Mouse (Mus musculus) megakaryocyte-erythroid progenitor cell, adult 5-6 weeks (primary cell): ENCODE measurements around the gene Thap8. TPM values are rescaled to one million over a fixed set of nuclear protein-coding genes. Genes with fewer than 3 reads are reported as not detected.

ENCODE experiments used
- ATAC-seq: replicated peaks from 2 replicates; pipeline ENCODE4 v1.8.0; 2016; ENCODE audit warnings: mild to moderate bottlenecking, inconsistent platforms; ENCODE audit not compliant: severe bottlenecking, poor library complexity, low FRiP score, low TSS enrichment
- total RNA-seq, 2 experiments: library from RNA; stranded (forward) in 1 of 2; stranded (reverse) in 1 of 2; fragments of 200-1000, 215-1000 nt in 1 of 2; fragments of >200 nt in 1 of 2; fragmentation: Nextera tagmentation in 1 of 2; gene quantifications; 2 replicates each; pipeline ENCODE4 v1.2.3; 2014 to 2017

The Thap8 gene
- total RNA-seq, 2 experiments from 2014 or later = 1.6 TPM; not detected in 1

DNA sequence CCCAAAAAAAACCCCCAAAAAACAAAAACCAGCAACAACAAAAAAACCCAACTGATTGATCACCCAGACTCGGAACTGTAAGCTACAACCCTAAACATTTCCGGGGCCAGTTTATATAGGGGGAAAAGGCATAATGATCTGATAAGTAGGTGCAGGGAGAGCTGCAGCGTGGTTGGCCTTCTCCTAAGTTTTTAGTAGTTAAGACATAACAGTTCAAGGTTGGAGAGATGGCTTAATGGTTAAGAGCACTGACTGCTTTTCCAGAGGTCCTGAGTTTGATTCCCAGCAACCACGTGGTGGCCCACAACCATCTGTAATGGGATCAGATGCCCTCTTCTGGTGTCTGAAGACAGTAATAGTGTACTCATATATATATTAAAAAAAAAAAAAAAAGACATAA is 1.6 kb downstream of the Thap8 start:
- no peak for ATAC-seq

DNA sequence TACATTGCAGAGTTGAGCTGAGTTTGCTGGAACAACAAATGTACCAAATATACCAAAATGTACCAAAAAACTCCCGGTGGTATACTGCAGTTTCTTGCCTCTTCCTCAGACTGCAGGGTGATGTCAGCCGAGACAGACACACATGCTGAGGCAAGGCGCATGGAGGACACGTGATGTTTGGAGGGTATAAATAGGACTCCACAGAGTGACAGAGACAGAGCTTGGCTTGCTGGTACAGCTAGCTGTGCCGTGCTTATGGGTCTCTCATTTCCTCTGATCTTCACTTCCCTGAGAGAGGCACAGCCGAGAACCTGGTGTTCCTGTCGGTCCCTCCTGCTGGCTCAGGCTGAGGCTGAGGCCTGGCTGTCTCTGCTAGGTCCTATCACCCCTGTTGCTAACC is 2.8 kb downstream of the Thap8 start:
- no peak for ATAC-seq

DNA sequence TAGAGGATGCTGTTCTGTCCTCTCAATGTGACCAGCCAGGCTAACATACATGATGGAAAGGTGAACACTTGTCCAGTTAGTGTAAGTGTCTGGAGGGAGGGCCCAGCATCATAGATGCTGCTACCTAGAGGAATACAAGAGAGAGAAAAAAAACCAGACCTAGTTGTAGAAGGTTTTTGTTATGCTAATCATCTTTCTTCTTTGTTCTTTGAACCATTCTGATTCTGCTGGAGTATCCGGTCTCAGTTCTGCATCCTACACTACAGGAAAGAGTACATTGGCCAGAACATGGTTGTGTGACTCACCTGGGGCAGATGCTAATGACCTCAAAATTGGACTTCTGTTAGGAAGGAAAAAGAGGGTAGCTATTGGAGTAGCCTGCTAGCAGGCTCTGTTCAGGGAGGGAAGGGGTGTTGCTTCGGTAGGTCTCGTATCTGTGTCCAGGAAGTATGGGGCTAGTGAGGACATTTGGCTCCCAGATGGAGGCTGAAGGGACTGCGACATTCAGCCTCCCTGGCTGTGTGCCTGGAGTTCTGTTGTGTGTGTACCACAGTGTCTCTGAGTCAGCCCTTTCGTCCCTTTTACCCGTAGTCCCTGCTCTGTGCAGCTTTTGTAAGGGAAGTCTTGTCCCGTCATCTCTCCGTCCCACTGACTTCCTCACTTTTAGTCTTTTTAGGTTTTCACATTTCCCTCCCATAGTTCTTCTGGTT is 7.0 kb downstream of the Thap8 start:
- no peak for ATAC-seq

DNA sequence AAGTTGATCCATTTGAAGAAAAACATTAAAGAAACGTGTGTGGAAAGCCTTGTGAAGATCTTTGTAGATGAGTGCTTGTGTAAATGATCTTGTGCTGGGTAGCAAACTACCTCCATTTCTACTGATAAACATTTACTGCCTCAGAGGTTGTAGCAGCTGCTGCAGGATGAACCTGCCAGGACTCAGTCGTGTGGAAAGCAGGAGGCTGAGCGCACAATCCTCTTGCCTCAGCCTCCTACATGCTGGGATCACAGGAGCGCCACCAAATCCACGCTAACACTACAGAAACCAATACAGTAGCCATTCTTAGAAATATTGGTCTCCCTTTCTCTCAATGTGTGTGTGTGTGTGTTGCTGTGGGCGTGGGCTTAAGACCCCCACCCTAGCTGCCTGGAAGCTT is 8.2 kb downstream of the Thap8 start:
- ATAC-seq = no peak

DNA sequence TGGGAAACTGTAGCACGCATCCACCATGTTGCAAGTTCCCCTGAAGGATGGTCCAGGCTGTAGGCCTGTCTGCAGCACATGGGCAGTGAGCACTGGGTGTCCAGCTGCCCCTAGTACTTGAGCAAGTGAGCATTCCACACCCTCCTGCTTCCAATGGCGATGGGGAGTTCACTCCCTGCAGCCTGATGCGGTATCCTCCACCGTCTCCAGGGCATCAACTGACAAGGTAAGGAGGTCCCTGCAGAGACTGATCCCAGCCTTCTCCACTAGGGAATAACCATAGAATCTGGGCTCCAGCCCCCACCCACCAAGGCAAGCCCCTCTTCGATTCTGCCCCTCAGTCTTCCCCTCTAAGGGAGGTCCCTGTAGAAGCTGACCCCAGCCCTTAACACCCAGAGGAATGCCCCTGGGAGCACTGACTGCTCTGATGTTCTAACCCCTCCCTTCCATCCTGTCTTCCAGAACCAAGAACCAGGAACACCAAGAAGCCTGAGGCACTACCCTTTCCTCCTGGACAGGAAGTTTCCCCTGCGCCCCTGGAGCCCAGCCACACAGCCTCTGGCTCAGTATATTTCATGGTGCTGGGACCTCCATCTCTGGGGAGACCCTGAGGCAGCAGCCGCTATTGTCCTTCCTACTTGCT is 9.3 kb downstream of the Thap8 start:
- ATAC-seq = no peak

DNA sequence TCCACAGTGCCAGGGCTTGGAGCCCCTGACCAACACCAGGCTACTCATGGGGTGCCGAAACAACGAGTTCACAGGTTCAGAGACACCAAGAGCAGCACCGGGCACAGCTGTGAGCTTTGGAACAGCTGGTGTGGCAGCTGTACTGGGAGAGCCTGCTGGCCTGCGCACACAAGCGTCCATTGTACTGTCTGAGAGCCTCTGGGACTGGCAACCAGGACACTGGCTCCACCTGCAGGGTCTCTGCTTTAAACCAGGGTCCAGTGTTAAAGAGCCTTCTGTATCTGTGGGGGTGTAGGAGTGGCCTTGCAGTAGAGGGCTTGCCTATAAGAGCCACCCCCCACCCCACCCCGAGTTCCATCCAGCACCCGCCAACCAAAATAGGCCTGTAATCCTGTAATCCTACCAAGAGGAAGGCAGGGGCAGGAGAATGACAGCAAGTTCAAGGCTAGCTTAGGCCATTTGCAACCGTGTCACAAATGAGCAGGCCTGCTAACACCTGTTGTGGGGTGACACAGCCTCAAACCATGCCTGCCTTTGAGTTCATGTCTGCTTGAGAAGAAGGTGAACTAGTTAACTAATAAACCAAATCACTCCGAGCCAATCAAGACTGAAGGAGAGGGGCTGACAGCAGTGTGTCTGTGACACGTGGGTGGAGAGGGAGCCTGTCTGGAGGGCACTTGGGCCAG is 10.0 kb downstream of the Thap8 start:
- no peak for ATAC-seq

DNA sequence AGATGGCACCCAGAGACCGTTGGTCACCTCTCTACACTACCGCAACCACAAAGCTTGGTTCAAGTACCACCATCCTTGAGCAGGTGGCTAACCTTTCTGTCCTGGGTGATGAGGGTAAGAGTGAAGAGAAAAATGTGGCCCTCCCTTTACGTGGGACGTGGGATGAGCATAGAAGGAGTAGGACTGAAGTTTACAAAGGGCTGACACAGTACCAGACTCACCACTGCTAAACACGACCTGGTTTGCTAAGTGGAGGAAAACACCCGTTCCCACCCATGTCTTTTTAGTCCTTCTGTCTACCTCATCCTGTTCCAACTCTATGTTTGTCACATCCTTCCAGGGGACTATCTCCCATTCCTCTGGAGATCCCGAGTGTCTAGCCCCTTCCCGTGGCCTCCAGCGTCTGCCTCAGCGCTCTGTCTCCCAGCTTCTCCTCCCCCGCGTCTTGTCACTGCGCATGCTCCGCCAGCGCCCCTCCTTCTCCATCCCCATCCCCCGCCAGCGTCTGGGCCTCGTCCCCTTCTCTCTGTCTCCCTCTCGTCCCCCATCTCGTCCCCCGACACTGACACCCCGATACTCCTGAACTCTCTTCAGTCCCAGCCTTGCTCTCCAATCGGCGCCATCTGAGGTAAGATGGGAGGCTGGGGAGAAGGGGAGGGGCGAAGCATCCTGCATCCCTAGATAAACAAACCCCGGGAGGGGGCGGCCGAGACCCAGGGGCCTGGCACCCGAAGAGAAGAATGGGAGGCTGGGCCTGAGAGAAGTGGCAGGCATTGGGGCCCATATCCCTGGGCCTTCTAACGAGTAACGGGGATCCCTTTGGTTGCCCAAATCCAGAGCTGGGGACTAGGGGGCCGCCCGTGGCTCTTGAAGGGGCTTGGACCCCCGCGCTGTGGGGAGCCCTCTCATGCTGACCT is 11.6 kb downstream of the Thap8 start, which contains the start of gene Clip3:
Gene Clip3, plus strand, starts transcription at position 514 of the 917 bp plus-strand sequence.
- ATAC-seq = no peak; the same call in 1 of the 2 replicates

DNA sequence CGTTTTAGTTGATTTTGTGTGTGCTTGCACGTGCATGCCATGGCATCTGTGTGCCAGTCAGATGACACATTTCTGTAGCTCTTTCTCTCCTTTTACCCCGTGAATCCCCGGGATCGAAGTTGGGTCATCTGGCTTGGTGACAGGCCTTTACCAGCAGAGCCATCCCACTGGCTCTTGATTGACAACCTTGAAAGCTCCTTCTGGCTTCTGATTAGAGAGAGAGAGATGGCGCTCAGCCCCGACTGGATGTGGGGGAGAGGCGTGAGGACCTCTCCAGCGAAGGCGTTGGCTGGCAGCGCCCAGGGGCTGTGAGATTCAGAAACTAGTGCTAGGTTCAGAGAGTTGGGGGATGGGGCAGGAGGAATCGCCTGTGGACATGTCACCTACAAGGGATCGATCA is 13.9 kb downstream of the Thap8 start:
- ATAC-seq = no peak

DNA sequence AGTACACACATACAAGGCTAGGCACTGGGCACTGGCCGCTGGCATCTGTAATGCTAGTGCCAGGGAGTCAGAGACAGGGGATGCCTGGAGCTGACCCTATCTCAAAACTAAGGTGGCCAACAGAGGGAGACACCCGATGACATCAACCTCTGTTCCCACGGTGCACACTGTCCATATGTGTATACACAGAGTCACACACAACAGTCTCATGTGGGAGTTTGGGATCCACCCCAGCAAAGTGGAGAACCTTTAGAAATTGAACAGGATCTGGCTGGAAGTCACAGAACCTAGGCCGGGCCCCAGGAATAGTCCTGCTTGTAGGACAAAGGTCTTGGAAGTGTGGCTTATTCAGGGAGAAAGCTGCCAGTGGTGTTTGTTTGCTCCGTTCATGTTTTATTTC is 14.4 kb downstream of the Thap8 start:
- ATAC-seq = no peak

DNA sequence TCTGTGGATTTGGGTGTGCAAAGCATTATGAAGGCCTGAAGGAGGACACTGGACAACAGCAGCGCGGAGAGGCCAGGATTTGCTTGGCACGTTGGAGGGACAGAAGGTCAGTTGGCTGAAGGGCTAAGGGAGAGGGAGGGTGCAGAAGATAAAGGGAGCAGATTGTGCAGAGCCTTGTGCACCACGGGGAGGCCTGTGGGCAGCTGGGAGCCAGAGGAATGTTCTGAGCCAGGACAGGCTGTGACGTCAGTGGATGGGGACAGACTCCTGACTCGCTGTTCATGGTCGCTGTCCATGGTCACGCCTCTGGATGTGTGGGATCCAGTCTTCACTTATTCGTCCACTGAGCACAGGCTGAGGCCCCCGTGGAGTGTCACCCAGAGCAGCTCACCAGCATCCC is 15.2 kb downstream of the Thap8 start:
- no peak for ATAC-seq

DNA sequence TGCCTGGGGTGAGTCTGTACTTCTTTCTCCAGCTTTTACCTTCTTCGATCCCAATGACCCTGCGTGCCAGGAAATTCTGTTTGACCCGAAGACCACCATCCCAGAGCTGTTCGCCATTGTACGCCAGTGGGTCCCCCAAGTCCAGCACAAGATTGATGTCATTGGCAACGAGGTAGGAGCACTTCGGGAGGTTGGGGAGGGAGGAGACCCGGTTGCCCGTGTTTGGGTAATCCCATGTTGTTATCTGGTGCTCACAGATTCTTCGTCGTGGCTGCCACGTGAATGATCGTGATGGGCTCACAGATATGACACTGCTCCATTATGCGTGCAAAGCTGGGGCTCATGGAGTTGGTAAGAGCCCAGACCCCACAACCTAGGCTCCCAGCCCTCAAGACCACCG is 16.9 kb downstream of the Thap8 start:
- ATAC-seq = no peak

DNA sequence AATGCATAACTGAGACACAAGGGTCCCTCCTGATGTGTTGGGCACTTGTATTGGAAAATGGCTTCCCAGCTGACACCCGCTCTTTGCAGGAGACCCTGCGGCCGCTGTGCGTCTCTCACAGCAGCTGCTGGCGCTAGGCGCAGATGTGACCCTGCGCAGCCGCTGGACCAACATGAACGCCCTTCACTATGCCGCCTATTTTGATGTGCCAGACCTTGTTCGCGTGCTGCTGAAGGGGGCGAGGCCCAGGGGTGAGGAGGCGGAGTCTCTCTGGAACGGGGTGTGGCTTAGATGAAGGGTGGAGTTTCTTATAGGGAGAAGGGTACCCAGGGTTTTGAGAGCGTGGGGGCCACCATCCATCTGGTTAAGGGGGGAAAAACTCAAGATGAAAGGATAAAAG is 17.4 kb downstream of the Thap8 start:
- ATAC-seq = no peak

DNA sequence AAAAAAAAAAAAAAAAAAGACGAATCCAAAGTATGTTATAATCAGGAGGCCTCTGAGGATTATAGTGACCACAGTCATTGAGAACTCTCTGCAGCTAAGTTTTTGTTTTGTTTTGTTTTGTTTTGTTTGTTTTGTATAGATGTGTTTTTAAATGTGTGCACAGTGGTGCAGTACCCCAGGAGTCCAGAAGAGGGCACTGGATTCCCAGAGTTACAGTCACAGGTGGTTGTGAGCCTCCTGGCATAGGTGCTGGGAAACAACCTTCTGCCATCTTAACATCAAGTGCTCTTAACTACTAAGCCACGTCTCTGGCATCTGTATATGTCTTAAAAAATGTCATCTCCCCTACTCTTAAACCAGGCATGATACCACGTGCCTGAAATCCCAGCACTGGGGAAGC is 21.0 kb downstream of the Thap8 start:
- peak; percentile 60; the same call in 1 of the 2 replicates for ATAC-seq

DNA sequence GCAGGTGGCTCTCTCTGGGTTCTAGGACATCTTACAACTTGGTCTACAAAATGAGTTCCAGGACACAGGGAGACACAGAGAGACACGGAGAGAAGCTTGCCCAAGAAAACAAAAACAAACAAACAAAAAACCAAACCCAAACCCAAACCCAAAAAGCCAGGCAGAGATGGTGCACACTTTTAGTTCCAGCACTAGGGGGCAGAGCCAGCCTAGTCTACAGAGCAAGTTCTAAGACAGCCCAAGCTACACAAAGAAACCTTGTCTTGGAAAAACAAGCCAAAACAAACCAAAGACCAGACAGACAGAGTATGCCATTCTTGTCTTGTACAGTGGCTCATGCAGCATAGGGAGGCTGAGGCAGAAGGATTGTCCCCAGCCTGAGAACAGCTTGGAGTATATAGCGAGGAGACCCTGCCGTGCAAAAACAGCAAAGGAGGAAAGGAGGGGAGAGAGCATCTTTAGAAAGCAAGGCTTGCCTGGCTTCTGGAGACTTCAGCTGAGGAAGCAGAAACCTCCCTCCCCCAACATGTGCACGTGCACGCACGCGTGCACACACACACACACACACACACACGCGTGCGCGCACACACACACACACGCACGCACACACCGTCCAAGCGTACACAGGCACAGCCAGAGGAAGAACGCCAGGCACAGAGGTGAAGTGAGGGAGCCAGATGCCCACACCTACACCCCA is 26.3 kb downstream of the Thap8 start:
- ATAC-seq = no peak

DNA sequence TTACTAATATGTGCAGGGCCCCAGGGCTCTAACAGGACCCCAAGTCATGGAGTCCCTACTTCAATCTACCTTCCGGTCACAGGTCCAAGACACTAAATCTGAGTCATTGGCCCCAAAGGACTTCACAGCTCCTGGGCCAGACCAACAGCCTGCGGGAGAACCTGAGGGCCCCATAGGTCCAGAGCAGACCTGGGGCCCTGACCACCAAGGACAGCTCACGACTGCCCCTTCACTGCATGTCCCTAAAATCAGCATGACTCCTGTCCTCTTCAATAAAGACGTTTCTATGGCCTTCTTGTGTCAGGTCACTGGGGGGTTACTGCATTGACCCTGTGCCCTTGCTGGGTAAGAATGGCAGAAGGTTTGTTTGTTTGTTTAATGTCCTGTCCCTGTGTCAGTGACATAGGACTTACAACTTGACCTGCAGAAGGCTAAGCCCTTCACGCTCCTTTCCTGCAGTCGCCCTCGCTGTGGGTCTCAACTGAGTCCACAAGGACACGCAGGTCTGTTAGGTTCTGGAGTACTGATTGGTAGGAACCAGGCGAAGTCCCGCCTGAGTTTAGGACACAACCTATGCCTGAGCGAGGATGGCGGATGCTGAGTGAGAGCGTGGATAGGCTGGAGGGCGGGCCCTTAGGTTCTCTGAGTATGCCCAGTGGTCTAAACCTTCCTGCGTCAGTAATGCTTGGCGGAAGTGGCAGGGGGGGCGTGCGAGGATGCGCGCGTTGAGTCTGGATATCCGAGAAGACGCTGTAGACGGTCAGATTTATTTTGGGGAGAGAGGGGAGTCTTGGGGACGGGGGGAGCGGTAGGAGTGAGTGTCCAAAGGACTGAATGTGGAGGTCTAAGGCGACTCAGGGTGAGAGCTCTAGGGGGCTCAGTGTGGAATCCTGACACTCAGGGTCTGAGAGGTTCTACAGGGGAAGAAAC is 28.4 kb downstream of the Thap8 start, which contains the start of gene Alkbh6:
Gene Alkbh6, plus strand, starts transcription at position 642 of the 930 bp plus-strand sequence.
- peak; percentile 99 for ATAC-seq

DNA sequence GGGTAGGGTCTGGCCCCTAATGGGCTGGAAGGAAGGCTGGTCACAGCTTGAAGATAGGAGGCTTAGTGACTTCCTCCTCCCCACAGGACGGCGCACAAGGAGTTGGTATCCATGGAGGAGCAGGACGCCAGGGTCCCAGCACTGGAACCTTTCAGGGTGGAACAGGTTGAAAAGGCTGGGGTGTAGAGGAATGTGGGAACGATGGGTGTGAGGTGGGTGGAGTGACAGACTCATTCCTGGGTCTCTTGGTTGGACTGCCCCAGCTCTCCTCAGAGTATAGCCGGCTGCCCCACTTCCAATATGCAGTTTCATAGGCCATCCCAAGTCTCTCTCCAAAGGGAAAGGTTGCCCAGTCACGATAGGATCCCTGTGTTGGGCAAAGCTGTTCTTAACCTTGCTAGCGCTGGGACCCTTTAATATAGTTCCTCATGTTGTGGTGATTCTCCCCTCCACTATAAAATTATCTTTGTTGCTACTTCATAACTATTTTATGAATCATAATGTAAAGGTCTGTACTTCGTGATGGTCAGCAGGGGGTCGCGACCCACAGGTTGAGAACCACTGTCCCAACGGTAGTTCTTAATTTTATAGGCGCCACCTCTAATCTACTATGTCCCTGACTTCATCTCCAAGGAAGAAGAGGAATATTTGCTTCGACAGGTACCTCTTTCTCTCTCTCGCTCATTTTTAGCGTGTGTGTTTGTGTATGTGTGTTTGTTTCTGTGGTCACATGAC is 29.7 kb downstream of the Thap8 start:
- ATAC-seq = no peak

DNA sequence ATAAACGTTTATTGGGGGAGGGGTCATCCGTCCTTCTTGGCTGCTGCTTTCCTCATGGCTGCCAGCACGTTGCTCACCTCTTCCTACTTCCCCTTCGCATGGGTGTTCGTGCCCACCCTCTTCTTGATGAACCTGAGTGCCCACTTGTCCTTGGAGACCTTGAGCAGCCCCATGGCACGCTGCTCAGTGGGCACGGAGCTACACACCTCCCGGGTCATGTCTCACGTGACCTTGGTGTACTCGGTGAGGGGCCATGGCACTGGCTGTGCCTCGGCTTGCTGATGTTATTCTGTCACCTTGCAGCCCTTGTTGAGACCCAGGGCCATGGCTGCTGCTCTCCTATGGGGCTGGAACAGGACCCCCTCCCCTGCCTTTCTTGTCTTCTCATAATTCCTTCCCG is 30.2 kb downstream of the Thap8 start:
- no peak for ATAC-seq
